Mouse (Mus musculus) liver, embryonic 15.5 days (tissue): ENCODE measurements around the gene Gm28510. TPM values are rescaled to one million over a fixed set of nuclear protein-coding genes. Genes with fewer than 3 reads are reported as not detected.
"Not testable (repeated sequence)": the region's sequence is repeated elsewhere in the genome, so short reads cannot be mapped to it uniquely, and the experiment has no call there.

Experiments
- ATAC-seq: fragments of 200-750 bp; cut with Nextera tagmentation; 2 replicates; pipeline ENCODE4 v1.8.0; 2017; ENCODE audit warnings: moderate number of reproducible peaks, mild to moderate bottlenecking, moderate library complexity; ENCODE audit not compliant: insufficient read depth
- H3K27ac ChIP-seq: fragments of 300-500 bp; sonication (generic); replicated peaks from 2 replicates; pipeline ENCODE4 v1.5.1; 2015; ENCODE audit warnings: mild to moderate bottlenecking, inconsistent platforms
- H3K27me3 ChIP-seq: fragments of 300-500 bp; sonication (generic); 2 replicates; pipeline ENCODE4 v1.6.1; 2015; ENCODE audit warnings: mild to moderate bottlenecking, inconsistent platforms
- H3K36me3 ChIP-seq: fragments of 300-500 bp; sonication (generic); replicated peaks from 2 replicates; pipeline ENCODE4 v1.6.1; 2015; ENCODE audit warnings: moderate library complexity, mild to moderate bottlenecking, inconsistent platforms
- H3K4me1 ChIP-seq: fragments of 300-500 bp; sonication (generic); replicated peaks from 2 replicates; pipeline ENCODE4 v1.6.1; 2015; ENCODE audit warnings: inconsistent platforms
- H3K4me2 ChIP-seq: fragments of 300-500 bp; sonication (generic); 2 replicates; pipeline ENCODE4 v1.6.1; 2015; ENCODE audit warnings: moderate library complexity, mild to moderate bottlenecking, inconsistent platforms
- H3K4me3 ChIP-seq: fragments of 300-500 bp; sonication (generic); replicated peaks from 2 replicates; pipeline ENCODE4 v1.5.1; 2015; ENCODE audit warnings: mild to moderate bottlenecking, inconsistent platforms
- H3K9ac ChIP-seq: fragments of 300-500 bp; sonication (generic); 2 replicates; pipeline ENCODE4 v1.6.1; 2015; ENCODE audit warnings: moderate library complexity, mild to moderate bottlenecking, inconsistent platforms
- H3K9me3 ChIP-seq: fragments of 300-500 bp; sonication (generic); replicated peaks from 2 replicates; pipeline ENCODE4 v1.6.1; 2016; ENCODE audit warnings: inconsistent platforms
- WGBS: fragments of 180-500 bp; shearing (Covaris S2); methylation state at CpG from one replicate; pipeline ENCODE4 v1.1.7; 2015; ENCODE audit warnings: mixed read lengths; ENCODE audit not compliant: insufficient replicate concordance; 5-methylcytosine and 5-hydroxymethylcytosine counted together
- polyA plus RNA-seq: library from polyadenylated mRNA; unstranded; fragments of >200 nt; fragmentation: Nextera tagmentation; extraction: Ambion mirVana; gene quantifications from 2 replicates; pipeline ENCODE4 v1.2.1, GENCODE M21; 2015

The Gm28510 gene
- polyA plus RNA-seq: not detected in 2 replicates

GRCm38 (mm10) chrY:10412437-10412836 lies at the start of gene Gm28510:
Gene Gm28510, plus strand, starts transcription at chrY:10412737.
- not testable (repeated sequence) for H3K4me3 ChIP-seq, H3K9ac ChIP-seq, H3K4me2 ChIP-seq, H3K9me3 ChIP-seq, H3K36me3 ChIP-seq, H3K4me1 ChIP-seq, H3K27ac ChIP-seq, H3K27me3 ChIP-seq, ATAC-seq
- WGBS: no CpG with 5 or more reads among the region's 6 CpGs

Other genes starting within 250 kb of the Gm28510 start
- not detected in 2 replicates for gene Gm20834, start 88.1 kb upstream of the Gm28510 start, polyA plus RNA-seq
- not detected in 2 replicates for gene Gm20737, start 123.3 kb downstream of the Gm28510 start, polyA plus RNA-seq
- gene Gm21775, start 140.7 kb downstream of the Gm28510 start, polyA plus RNA-seq: not detected in 2 replicates
- gene Gm21900, start 203.6 kb downstream of the Gm28510 start, polyA plus RNA-seq: not detected in 2 replicates